ENCODE assay signal across 21 mouse cellular contexts in genomic region chr16:21497627-21498026, GRCm38 (mm10).
DNase-seq lines count a peak whose midpoint lies in the region; ATAC-seq and TF ChIP-seq lines count a peak whose summit lies in the region.
"Had no signal": no experiment of that assay in that cellular context is flagged by ENCODE, and none has a peak within 500 bp of the region (broad histone marks: within the 10 kb centered on the region; RNA-seq: fewer than 3 reads in every experiment).

No protein-coding gene starts in this region.

- no peaks in the 10 kb centered on the region for H3K9me3 ChIP-seq in heart, embryonic 15.5 days (replicated peaks)
- no peaks in the 10 kb centered on the region for H3K9me3 ChIP-seq in lung, embryonic 14.5 days (ENCODE audit: low read depth, low read length)
- no peaks in the 10 kb centered on the region for H3K9me3 ChIP-seq in embryonic facial prominence, embryonic 10.5 days
- H3K9me3 ChIP-seq: embryonic facial prominence, embryonic 13.5 days; forebrain, embryonic 15.5 days; hindbrain, embryonic 10.5 days; limb, embryonic 15.5 days; stomach, embryonic 15.5 days had no signal

- WGBS in heart, embryonic 15.5 days: 46% methylated on average over 3 of the region's 3 CpGs
- WGBS in lung, embryonic 14.5 days: 55% methylated on average over 3 of the region's 3 CpGs
- WGBS in embryonic facial prominence, embryonic 10.5 days: 70% methylated on average over 3 of the region's 3 CpGs

- no peak overlapping the region for H3K4me3 ChIP-seq in heart, embryonic 15.5 days
- no peak overlapping the region for H3K4me3 ChIP-seq in lung, embryonic 14.5 days (ENCODE audit: low read depth, low read length)
- H3K4me3 ChIP-seq in embryonic facial prominence, embryonic 10.5 days: no peak overlapping the region
- H3K4me3 ChIP-seq: embryonic facial prominence, embryonic 13.5 days; forebrain, embryonic 15.5 days; hindbrain, embryonic 10.5 days; limb, embryonic 15.5 days; megakaryocyte, embryonic 14.5 days; stomach, embryonic 15.5 days had no signal

- ATAC-seq in heart, embryonic 15.5 days (replicated peaks; ENCODE audit: insufficient number of reproducible peaks, insufficient read depth, low FRiP score, low read depth): no peak
- no peak for ATAC-seq in lung, embryonic 14.5 days (ENCODE audit: insufficient read depth)
- ATAC-seq in CD4-positive, CD25-positive, alpha-beta regulatory T cell, adult 4 months: no peak
- ATAC-seq: forebrain, embryonic 15.5 days; inflammation-experienced regulatory T-cells, adult 6 months; Patski had no signal

- peak overlapping the region; percentile 90 for H3K27ac ChIP-seq in heart, embryonic 15.5 days
- no peak overlapping the region for H3K27ac ChIP-seq in lung, embryonic 14.5 days (ENCODE audit: low read depth)
- H3K27ac ChIP-seq in embryonic facial prominence, embryonic 10.5 days (replicated peaks): no peak overlapping the region
- H3K27ac ChIP-seq: embryonic facial prominence, embryonic 13.5 days; forebrain, embryonic 15.5 days; hindbrain, embryonic 10.5 days; limb, embryonic 15.5 days; stomach, embryonic 15.5 days had no signal

- H3K36me3 ChIP-seq in heart, embryonic 15.5 days: no peaks in the 10 kb centered on the region
- H3K36me3 ChIP-seq in lung, embryonic 14.5 days (ENCODE audit: insufficient read depth): no peaks in the 10 kb centered on the region
- H3K36me3 ChIP-seq in embryonic facial prominence, embryonic 10.5 days (replicated peaks): 0 out of 2 replicates have a peak, but pooled peaks cover 8% of the 10 kb centered on the region
- H3K36me3 ChIP-seq: stomach, embryonic 15.5 days had no signal

- intact Hi-C loops in heart, postnatal 36 days (cut with DNase I): loop anchor here (2.0 kb wide), 1 partner anchor 29 kb away; no protein-coding TSS in a partner anchor
- intact Hi-C loops in heart, postnatal 10 days (cut with DNase I): loop anchor here (5.0 kb wide), 1 partner anchor 145 kb away; no protein-coding TSS in a partner anchor

- no peak overlapping the region for H3K9ac ChIP-seq in heart, embryonic 15.5 days
- H3K9ac ChIP-seq in lung, embryonic 14.5 days: no peak overlapping the region
- H3K9ac ChIP-seq: embryonic facial prominence, embryonic 13.5 days; forebrain, embryonic 15.5 days; limb, embryonic 15.5 days; stomach, embryonic 15.5 days had no signal

- no peaks in the 10 kb centered on the region for H3K27me3 ChIP-seq in heart, embryonic 15.5 days
- H3K27me3 ChIP-seq in lung, embryonic 14.5 days (ENCODE audit: insufficient read depth, low read length): no peaks in the 10 kb centered on the region
- H3K27me3 ChIP-seq in embryonic facial prominence, embryonic 10.5 days (replicated peaks; ENCODE audit: low read depth, poor library complexity, severe bottlenecking): no peaks in the 10 kb centered on the region
- H3K27me3 ChIP-seq: embryonic facial prominence, embryonic 13.5 days; forebrain, embryonic 15.5 days; limb, embryonic 15.5 days; megakaryocyte, embryonic 14.5 days; Patski; stomach, embryonic 15.5 days had no signal

- 0 out of 2 replicates have a peak, but pooled peaks have one; percentile 19 for TF ChIP-seq CTCF in lung, embryonic 14.5 days (IDR thresholded peaks at IDR 0.05; ENCODE audit: low read depth)
- 0 out of 2 replicates have a peak, but pooled peaks have one; percentile 0 for TF ChIP-seq CTCF in brain, embryonic 14.5 days (IDR thresholded peaks at IDR 0.05; ENCODE audit: borderline replicate concordance, extremely low read depth, insufficient read depth, insufficient read length)

- no peak for TF ChIP-seq POLR2A in brain, embryonic 14.5 days (IDR thresholded peaks at IDR 0.05; ENCODE audit: borderline replicate concordance, extremely low read depth, insufficient read depth, insufficient read length, poor library complexity, severe bottlenecking)

- no peak overlapping the region for H3K4me2 ChIP-seq in heart, embryonic 15.5 days
- H3K4me2 ChIP-seq in lung, embryonic 14.5 days: no peak overlapping the region
- H3K4me2 ChIP-seq: embryonic facial prominence, embryonic 13.5 days; forebrain, embryonic 15.5 days; limb, embryonic 15.5 days; stomach, embryonic 15.5 days had no signal

- no peak for DNase-seq in heart, postnatal 36 days
- DNase-seq in lung, embryonic 14.5 days: no peak
- DNase-seq in lung, postnatal 14 days: no peak
- no peak for DNase-seq in brain, embryonic 14.5 days (ENCODE audit: low read depth)
- peak; percentile 38 to 49 for DNase-seq in heart, postnatal 10 days
- DNase-seq in embryonic facial prominence, embryonic 10.5 days (ENCODE audit: low spot score): no peak
- DNase-seq: adrenal gland, adult 8-10 months; cerebellum, postnatal 10 days; gastrocnemius, postnatal 36 days; kidney, postnatal 4 days; layer of hippocampus, postnatal 36 days had no signal

- H3K4me1 ChIP-seq in heart, embryonic 15.5 days (replicated peaks): peaks cover 33% of the 10 kb centered on the region
- no peaks in the 10 kb centered on the region for H3K4me1 ChIP-seq in lung, embryonic 14.5 days (ENCODE audit: insufficient read depth)
- peaks cover 8% of the 10 kb centered on the region for H3K4me1 ChIP-seq in embryonic facial prominence, embryonic 10.5 days
- H3K4me1 ChIP-seq: forebrain, embryonic 15.5 days had no signal

Comparison
In these comparisons a context has a peak if more than half of its experiments do, and no peak if none do; other contexts are left out.
1. DNase-seq: peak in heart, postnatal 10 days (2 of 2); none in heart, postnatal 36 days (0 of 2), lung, embryonic 14.5 days (single experiment), lung, postnatal 14 days (single experiment), brain, embryonic 14.5 days (single experiment) and embryonic facial prominence, embryonic 10.5 days (single experiment).